In the genomic region with DNA sequence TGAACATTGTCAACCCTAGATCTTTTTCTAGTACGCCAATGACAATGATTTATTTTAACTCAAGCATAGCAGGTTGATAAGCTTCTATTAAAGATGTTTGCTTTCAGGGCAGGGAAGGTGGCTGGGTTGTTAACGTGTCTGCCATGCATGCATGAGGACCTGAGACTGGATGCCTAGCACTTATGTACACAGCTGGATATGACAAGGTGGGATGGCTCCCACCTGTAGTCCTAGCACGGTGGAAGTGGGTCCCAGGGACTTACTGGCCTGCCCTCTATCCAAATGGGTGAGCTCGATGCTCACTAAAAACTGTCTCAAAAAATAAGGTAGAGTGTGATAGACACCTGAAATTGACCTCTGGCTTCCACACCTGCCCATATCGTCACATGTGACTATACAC, we compare ENCODE assay signal across 23 mouse cellular contexts. TPM values are rescaled to one million over a fixed set of nuclear protein-coding genes. Genes with fewer than 3 reads are reported as not detected.
"Had no signal": no experiment of that assay in that cellular context is flagged by ENCODE, and none has a peak within 500 bp of the region (broad histone marks: within the 10 kb centered on the region; RNA-seq: fewer than 3 reads in every experiment).

No protein-coding gene starts in this region.

- H3K4me2 ChIP-seq: liver, embryonic 15.5 days; lung, embryonic 15.5 days; midbrain, embryonic 12.5 days; neural tube, embryonic 12.5 days had no signal

- H3K27me3 ChIP-seq: liver, embryonic 15.5 days; lung, embryonic 15.5 days; megakaryocyte, embryonic 14.5 days; midbrain, embryonic 12.5 days; neural tube, embryonic 12.5 days had no signal

- H3K9me3 ChIP-seq: liver, embryonic 15.5 days; lung, embryonic 15.5 days; midbrain, embryonic 12.5 days; neural tube, embryonic 12.5 days had no signal

- H3K36me3 ChIP-seq: liver, embryonic 15.5 days; lung, embryonic 15.5 days; midbrain, embryonic 12.5 days; neural tube, embryonic 12.5 days had no signal

- H3K27ac ChIP-seq: liver, embryonic 15.5 days; lung, embryonic 15.5 days; macrophage; midbrain, embryonic 12.5 days; neural tube, embryonic 12.5 days had no signal

- ATAC-seq: liver, postnatal 0 days; lung, postnatal 0 days; midbrain, embryonic 16.5 days had no signal

- H3K4me1 ChIP-seq: liver, embryonic 15.5 days; lung, embryonic 15.5 days; megakaryocyte, embryonic 14.5 days; neural tube, embryonic 12.5 days had no signal

- H3K9ac ChIP-seq: liver, embryonic 15.5 days; liver, postnatal 0 days; lung, embryonic 15.5 days; midbrain, embryonic 12.5 days; neural tube, embryonic 12.5 days had no signal

- H3K4me3 ChIP-seq: liver, embryonic 15.5 days; lung, embryonic 15.5 days; megakaryocyte, embryonic 14.5 days; midbrain, embryonic 12.5 days; neural tube, embryonic 12.5 days had no signal

- DNase-seq: liver, postnatal 0 days; lung, adult 2 months; lung, postnatal 14 days; lung, postnatal 36 days; midbrain, embryonic 14.5 days; right cerebral cortex, postnatal 14 days; thymus, adult 18-20 months; thymus, postnatal 14 days; thymus, postnatal 36 days had no signal

RNA-seq across cellular contexts. Expression of gene Plcz1, which starts 48.6 kb away (rescaled TPM):
- total RNA-seq: megakaryocyte progenitor cell, adult 5-6 weeks; monocyte, adult 5-6 weeks; neutrophil, adult 5-6 weeks had no signal
- polyA plus RNA-seq: liver, embryonic 15.5 days; liver, postnatal 0 days; lung, adult 2 months; lung, embryonic 15.5 days; lung, postnatal 0 days; macrophage; midbrain, embryonic 12.5 days; neural tube, embryonic 12.5 days; neural tube, embryonic 14.5 days; spleen, adult 2 months had no signal

RNA-seq across cellular contexts. Expression of gene Capza3, which starts 48.8 kb away (rescaled TPM):
- total RNA-seq: megakaryocyte progenitor cell, adult 5-6 weeks; monocyte, adult 5-6 weeks; neutrophil, adult 5-6 weeks had no signal
- polyA plus RNA-seq: liver, embryonic 15.5 days; liver, postnatal 0 days; lung, adult 2 months; lung, embryonic 15.5 days; lung, postnatal 0 days; macrophage; midbrain, embryonic 12.5 days; midbrain, embryonic 14.5 days; midbrain, embryonic 16.5 days; neural tube, embryonic 12.5 days; neural tube, embryonic 14.5 days; spleen, adult 2 months; thymus, postnatal 0 days had no signal
